Mouse (Mus musculus) E14TG2a.4 (cell line): ENCODE data around the gene Kcnip1.

Experiments used
- CTCF ChIP-seq: conservative IDR thresholded peaks from 2 replicates; pipeline ENCODE4 v1.5.1; 2014; ENCODE audit warnings: low read length
- POU5F1 ChIP-seq: IDR thresholded peaks from 2 replicates; pipeline ENCODE4 v1.6.1; 2014; ENCODE audit warnings: low read length, borderline replicate concordance

DNA sequence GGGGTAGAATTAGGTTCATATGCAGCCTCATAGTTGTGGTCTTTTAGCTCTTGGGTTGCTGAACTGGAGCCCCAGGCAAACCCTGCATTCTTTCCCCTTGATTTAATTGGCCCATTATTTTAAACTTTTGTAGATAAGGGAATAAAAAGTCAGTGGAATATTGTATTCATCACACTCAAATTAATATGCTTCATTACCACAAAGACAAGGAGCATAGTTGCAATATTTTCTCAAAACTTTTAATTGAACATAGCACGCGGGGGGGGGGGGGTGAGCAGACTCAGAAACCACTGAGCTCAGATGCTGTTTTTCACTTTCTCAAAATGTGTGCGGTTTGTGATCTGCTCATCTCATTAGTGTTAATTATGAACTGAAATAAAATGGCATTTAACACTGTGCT lies 302.8 kb downstream of the Kcnip1 start:
- TF ChIP-seq CTCF (no peak), POU5F1 (no peak)
